Mouse (Mus musculus): Measurements from ENCODE around the gene Abhd12b. TPM values are rescaled to one million over a fixed set of nuclear protein-coding genes. Genes with fewer than 3 reads are reported as not detected.

Abhd12b gene
- polyA plus RNA-seq (2017; shearing (Covaris generic)): 1 to 10 TPM in 1 of 2 experiments, under 1 TPM in 1; 0.52 to 2.1 TPM

DNA sequence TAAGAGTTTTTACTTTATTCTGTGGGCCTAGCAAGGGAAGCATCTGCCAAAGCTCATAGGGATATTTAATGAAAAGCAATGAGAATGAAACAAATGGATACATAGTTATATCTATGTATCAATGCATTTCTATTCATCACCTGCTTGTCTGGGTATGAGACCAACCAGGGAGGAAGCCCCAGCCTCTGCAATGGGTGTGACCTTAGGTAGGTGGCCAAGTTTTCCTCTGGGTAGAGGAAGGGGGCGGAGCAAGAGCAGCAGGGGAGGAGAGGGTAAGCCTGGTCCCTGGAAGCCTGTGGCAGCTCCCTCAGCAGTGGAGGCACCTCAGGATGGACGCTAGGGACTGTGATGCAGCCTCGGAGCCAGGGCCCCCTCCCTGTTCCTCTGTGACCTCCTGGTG is at the start of gene Abhd12b:
Gene Abhd12b, plus strand, starts transcription at position 301 of the 400 bp plus-strand sequence.

DNA sequence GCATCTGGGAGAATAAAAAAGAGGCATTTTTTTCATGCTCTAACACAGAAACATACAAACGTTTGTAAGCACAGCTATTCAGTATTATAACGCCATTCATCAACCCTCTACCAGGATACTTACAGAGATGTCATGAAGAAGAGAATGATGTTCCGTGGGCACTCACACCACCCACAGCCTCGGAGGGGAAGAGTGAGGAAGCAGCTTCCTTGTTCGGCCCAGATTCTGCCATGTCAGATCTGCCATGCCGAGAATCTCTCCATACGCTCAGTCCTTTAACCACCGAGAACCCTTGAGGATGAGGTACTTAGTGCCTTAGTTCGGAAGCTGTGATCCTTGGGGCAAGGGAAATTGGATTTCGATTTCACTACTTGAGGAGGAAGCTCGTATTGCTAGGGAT is 40.6 kb upstream of the Abhd12b start, which contains the start of gene Nin:
Gene Nin, minus strand, starts transcription at position 367 of the 400 bp plus-strand sequence.

DNA sequence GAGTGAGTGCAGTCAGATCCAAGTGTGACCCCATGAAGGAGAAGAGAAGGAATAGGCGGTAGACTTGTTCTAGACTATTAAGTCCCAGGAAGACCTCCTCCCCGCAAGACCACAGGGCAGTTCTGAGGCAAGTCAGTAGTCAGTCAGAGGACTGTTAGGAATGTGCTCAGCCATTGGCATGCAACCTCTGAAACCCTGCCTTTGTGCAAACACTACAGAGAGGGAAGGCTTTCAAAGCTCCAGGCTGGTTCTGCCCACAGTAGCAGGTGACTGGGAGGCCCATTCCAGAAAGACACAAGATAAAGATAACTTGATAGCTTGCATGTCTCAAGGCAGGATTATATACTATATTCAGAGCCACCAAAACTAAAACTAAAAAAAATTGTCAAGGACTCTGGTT is 77.4 kb downstream of the Abhd12b start, which contains the start of gene Pygl:
Gene Pygl, minus strand, starts transcription at position 195 of the 400 bp plus-strand sequence.

Other genes with a start within 250 kb of the Abhd12b start
- 1 to 10 TPM; 6.6 to 8.0 TPM for gene Sav1, start 167.1 kb upstream of the Abhd12b start, polyA plus RNA-seq (2017; shearing (Covaris generic))
- 10 to 100 TPM; 24.8 to 40.0 TPM for gene Nin, start 40.4 kb upstream of the Abhd12b start, polyA plus RNA-seq (2017; shearing (Covaris generic))
- gene Pygl, start 77.3 kb downstream of the Abhd12b start, polyA plus RNA-seq (2017; shearing (Covaris generic)): 1 to 10 TPM in 1 of 2 experiments, under 1 TPM in 1; 0.57 to 1.4 TPM
- gene Trim9, start 193.5 kb downstream of the Abhd12b start, polyA plus RNA-seq (2017; shearing (Covaris generic)): 1 to 10 TPM in 1 of 2 experiments, not detected in 1; 1.1 TPM

Measured in activated CD4-positive, CD25-positive, alpha-beta regulatory T cell (primary cell).